Mouse (Mus musculus): Measurements from ENCODE around the gene Desi2.

GRCm38 (mm10) chr1:178275174-178275730 is 88.0 kb downstream of the Desi2 start:
- TF ChIP-seq CTCF (IDR thresholded peaks at IDR 0.05; ENCODE audit: low read depth) (no peak), EP300 (IDR thresholded peaks at IDR 0.05; ENCODE audit: low read depth) (no peak)
